Mouse (Mus musculus) brain, embryonic 18.5 days (tissue): ENCODE results near the gene Cdr2l.

Experiments
- DNase-seq: peaks from one replicate; pipeline ENCODE4 v3.0.0-alpha.2; 2012; ENCODE audit warnings: low read depth, low spot score

Gene Cdr2l

DNA sequence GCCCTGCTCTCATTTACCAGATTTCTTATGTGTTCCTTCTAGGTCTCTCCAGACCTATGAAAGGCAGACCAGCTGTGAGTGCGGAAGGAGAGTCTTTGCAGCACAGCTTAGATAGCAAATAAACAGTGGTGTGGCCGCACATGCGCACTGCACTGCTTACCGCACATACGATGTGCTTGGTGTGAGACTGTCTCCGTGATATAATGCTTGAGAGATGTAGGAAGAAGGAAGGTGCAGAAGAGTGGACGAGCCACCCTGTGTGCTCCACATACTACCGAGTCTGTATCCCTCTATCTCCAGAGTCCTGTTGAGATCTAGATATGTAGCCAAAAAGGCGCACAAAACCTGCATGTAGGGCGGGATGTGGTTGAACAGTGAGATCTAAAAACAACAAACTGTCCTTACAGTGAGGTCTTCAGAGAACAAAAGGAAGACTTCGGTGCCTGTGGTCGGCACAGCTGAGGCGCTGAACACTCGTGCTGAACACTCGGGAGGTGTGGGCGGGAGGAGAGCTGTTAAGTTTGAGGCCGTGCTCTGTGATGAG, 25.2 kb downstream of the Cdr2l start:
- no peak for DNase-seq

DNA sequence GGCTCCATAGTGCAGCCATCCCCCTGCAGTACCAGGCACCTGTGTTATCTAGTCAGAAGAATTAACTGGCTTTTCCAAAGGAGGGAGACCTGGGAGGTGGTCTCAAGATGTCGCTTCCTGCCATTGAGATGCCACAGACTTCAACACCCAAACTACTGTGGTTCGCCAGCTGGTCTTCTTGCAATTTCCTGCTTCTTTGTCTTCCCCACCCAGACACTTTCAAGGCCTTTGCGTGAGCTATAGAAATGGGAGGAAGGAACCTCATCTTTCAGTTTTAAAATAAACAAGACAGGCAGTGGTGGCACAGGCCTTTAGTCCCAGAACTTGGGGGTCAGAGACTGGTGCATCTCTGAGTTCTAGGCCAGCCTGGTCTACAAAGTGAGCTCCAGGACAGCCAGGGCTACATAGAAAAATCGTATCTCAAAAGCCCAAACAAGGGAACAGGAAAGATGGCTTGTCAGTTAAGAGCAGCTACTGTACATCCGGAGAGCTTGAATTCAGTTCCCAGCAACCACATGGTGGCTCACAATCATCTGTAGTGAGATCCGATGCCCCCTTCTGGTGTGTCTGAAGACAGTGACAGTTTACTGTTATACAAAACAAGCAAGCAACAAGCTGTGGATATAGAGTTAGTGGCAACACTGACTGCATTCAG, 26.7 kb downstream of the Cdr2l start:
- DNase-seq: no peak

DNA sequence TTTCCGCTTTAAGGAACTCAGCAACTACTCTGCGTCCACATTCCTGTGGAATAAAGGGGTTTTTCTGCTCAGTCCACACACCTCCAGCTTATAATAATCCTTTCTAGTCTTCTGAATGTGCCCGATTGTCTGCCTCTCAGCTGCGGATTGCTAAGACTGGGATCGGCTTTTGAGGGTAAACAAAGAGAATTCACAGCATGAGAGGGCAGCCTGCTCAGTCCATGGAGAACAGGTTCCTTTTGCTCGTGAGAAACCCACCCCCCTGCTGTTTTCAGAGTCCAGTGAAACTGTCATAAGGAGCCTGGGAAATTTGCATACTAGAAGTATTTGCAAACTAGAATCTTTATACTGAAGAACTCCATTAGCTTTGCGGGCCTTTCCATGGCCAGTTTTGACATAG, 27.8 kb downstream of the Cdr2l start:
- no peak for DNase-seq

- DNase-seq: peak; percentile 94
Measured at GRCm38 (mm10) chr11:115419531-115420237, 38.0 kb downstream of the Cdr2l start, which contains the start of the genes Atp5h and Kctd2. Gene Atp5h (minus strand): TSS chr11:115419962. Gene Kctd2 (plus strand): TSS chr11:115420128.

- no peak for DNase-seq
Measured at GRCm38 (mm10) chr11:115420336-115421190, 38.8 kb downstream of the Cdr2l start.

DNA sequence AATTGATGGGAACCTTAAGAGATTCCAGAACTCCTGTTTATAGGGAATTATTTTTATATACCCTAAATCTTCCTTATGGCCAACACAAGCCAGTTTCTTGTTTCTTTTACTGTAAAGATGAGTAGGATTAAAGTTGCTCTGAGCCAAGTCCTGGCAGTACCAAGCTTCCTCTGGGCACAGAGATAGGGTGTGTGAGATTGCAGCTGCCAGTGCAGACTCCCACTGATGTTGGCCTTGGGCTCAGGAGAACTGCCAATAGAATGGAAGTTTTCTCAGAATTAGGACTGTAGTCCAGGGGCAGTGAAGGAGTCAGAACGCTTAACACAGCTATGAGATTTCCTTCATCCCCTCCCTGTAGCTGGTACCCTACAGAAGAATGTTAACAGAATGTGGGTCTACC, 39.6 kb downstream of the Cdr2l start:
- no peak for DNase-seq

DNA sequence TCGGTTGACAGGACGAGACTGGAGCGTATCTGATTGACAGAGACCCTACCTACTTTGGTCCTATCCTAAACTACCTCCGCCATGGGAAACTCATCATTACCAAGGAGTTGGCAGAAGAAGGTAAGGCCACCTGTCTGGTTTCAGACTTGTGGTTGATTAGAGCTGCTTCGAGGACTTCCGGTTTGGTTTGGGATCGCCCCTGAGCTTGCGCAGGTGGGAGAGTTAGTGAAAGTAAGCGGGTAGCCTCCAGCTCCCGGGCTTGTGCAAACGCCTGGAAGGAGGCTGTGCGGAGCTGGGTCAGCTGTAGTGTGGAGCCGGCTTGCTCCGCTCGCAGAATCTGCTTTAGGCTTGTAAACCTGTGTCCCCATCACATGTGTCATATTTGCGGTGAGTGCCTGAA, 40.3 kb downstream of the Cdr2l start:
- no peak for DNase-seq

- DNase-seq: no peak
Measured at GRCm38 (mm10) chr11:115423091-115423490, 41.4 kb downstream of the Cdr2l start.

DNA sequence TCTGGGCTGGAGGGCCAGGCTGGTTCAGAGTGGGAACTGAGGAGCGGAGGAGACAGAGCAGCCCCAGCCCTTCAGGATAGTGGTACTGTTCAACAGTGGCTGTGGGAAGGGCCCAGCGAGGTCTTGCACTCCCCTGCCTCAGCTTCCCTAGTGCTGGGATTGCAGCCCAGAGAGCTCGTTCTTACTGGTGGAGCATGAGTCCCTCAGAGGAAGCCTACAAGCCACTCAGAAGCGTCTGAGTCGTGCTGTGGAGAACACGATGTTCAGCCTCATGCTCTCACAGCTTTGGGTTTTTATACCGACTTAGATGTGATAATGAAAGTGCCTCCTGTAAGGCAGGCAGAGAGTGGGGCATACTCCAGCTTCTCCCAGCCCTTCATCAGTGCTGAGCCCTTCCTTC, 43.0 kb downstream of the Cdr2l start:
- no peak for DNase-seq

DNA sequence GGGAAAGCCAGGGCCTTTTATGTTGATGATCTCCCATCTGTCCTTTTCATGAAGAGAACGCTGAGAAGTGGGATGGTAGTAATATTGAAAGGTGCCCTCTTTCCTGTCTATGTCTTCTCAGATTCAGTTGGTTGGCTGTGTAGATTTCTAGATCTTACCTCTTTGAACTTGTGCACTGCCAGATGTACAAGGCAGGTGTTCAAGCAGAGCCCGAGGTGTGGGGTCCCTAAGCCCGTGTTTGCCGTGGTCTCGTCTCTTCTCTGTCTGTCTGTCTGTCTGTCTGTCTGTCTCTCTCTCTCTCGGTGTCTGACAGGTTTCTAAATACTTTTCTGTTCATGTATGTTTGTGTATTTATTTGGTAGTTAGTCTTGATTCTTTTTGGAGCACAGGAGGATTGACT, 44.0 kb downstream of the Cdr2l start:
- DNase-seq: no peak

- DNase-seq: peak; percentile 69
Measured at GRCm38 (mm10) chr11:115427482-115428331, 46.0 kb downstream of the Cdr2l start.

DNA sequence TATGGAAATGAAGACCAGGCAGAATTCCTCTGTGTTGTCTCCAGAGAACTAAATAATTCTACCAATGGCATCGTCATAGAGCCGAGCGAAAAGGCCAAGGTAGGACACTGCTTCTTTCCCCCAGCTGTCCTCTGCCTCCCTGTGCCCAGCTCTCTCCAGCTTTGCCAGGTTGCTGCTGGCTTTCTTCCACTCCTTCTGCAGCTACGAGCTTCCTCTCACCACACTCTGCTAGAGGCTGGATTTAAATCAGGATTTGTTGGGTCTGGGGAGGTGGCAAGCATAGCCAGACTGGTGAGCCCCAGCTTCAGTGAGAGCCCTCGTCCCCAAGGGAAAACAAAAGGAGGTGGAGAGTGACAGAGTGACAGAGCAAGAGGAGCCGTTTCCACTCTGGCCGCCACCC, 47.6 kb downstream of the Cdr2l start:
- DNase-seq: no peak

DNA sequence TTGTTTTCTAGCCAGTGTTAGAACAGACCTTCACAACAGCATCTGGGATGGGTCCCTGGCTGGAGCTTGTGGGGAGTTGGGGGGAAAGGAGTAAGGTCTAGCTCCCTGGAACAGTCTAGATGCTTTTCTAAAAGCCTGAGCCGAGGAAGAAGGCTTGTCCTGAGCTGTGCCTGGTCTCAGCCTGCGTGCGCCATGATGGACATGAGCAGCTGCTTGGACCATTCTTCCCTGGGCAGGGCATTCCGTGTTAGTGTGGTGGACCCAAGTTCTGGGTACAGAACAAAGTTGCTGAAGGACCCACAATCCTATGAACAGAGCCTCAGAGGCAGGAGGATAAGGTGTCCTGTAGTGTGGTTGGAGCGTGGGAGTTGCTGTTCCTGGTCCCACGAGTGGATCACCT, 48.8 kb downstream of the Cdr2l start:
- DNase-seq: no peak

DNA sequence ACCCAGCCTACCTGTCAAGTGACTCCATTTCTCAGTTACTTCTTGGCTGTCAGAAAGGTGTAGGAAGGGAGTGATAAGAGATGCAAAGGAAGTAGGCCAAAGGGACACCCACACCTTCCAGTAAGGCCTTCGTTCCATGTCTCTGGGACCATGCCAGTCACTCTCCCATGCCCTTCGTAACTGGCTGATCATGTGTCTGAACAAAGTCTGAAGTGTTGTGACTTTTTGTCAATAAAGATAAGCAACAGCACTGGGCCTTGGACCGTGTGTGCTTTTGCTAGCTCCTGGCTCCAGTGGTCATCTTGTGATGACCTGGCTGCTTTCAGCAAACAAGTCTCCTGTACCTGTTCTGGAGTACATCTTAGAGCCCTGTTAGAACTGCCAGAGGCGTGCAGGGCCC, 51.1 kb downstream of the Cdr2l start:
- no peak for DNase-seq

DNA sequence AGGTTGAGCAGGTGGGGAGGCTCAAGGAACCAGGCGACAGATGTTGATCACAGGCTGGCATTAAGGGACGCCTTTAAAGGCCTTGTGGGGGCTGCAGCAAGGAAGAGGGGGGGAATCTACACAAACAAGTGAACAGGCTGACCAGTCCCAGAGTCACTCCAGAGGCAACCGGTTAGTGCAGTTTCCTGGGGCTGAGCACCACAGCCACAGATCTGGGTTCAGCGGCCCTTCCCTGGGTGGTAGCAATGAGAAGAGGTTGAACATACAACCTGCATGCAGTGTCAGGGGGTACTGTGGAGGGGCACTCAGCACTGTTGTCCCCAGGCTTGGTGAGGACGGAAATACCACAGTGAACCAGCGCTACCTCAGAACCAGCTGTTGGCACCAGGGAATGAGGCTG, 51.6 kb downstream of the Cdr2l start:
- DNase-seq: no peak

DNA sequence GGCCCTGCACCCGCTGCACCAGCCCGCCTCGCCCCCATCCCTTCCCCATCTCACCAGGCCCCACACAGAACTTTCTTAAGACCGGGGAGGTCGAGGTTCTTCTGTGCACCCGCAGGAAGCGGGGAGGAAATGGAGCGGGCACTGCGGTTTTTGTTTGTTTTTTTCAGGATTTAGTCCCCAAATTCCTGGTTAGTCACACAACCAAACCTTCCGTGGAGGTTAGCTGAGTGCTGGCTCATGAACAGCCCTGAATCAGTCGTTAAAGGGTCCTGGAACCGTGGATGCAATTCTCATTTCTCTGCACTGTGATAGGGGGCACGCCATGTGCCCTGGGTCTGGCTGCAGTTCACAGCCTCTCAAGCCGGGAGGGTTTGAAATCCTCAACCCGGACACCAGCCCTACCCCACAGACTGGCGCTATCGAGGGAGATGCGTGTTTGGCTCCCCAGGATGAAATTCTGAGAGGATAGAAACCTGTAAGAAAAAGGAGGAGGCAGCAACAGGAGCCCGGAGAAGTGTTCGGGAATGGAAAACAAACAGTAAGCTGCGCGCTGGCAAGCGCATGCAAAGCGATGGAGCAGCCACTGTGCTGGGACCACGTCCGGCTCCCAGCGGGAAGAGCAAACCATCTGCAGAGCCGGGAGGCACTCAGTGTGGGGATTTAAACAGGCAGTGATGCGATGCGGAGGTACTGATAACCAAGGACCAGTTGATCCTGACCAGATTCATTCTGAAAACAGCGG, 54.1 kb downstream of the Cdr2l start:
- no peak for DNase-seq

DNA sequence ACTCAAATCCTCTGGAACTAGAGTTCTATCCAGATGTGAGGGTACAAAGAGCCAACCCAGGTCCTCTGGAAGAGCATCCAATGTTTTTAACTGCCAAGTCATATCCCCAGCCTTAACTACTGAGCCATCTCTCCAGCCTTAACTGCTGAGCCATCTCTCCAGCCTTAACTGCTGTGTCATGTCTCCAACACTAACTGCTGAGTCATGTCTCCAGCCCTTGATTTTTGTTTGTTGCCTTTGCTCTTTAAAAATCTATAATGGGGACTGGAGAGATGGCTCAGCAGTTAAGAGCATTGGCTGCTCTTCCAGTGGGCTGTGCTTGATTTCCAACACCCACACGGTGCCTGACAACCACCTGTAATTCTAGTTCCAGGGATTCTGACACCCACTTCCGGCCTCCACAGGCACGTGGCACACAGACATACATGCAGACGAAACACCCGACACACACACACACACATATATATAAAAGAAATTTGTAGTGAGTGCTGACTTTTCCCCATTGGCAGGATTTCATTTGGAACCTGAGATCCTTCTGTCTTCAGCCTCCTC, 55.9 kb downstream of the Cdr2l start:
- no peak for DNase-seq

GRCm38 (mm10) chr11:115439326-115439725, 57.6 kb downstream of the Cdr2l start:
- DNase-seq: no peak

DNA sequence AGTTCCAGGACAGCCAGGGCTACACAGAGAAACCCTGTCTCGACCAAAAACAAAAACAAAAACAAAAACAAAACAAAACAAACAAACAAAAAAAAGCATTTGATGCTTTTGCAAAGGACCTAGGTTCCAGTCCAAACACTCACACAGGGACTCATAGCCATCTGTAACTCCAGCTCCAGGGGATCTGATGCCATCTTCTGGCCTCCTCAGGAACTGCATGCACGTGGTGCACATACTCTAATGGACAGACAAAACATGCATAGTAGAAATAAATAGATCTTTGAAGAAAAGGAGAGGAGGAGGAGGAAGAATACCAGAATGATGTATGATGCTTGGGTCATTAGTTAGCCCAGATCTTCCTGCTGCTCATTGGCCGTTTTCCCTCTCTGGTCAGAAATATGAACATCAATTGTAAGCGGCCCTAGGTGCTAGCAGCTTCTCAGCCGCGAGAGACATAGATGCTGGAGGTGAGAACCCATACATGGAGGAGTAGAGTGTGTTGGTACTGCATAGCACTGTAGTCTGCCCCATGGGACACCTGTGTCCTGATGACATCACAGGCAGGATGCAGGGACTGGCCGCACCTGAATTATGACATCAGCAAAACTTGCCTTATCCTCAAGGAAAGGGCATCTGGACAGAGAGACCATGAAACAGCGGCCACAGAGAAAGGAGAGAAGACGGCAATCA, 58.3 kb downstream of the Cdr2l start, which contains the start of gene Trim80:
Gene Trim80 (plus strand): TSS at position 640 of the 690 bp plus-strand sequence.
- no peak for DNase-seq
